Mouse (Mus musculus): ENCODE measurements around the gene D630003M21Rik.

DNA sequence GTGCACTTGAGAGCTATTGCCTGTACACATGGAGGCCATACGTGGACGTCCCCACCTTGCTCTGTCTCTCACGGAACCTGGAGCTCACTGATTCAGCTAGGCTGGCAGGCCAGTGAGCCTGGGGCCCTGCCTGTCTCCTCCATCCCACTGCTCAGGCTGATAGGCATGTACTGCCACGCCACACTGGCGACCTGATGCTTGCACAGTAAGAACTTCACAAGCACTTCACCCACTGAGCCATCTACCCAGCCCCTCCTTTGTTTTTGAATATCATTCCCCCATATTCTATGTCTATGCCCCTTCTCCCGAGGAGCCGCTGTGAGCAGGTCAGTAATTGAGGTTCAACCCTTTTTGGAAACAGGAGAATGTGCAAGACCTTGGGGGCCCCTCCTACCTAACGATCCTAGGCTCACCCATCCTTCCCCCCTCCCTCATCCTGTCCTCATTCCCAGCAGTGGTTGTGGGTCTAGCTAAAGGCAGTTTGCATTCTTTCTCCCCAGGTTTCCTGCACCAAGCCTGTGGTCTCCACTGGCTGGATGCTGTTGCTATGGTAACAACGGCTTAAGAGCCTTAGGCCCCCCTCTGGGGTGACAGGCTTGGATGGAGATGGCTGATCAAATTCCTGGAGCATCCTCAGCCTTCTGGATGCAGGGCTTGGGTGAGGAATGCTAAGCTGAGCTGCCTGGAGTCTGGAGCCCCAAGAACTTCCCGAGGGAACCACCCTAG, 35.2 kb downstream of the D630003M21Rik start:
- no peak for TF ChIP-seq CTCF (IDR thresholded peaks at IDR 0.05; ENCODE audit: extremely low read depth, insufficient read length, insufficient replicate concordance, low read depth, low read length)
- TF ChIP-seq POLR2A (IDR thresholded peaks at IDR 0.05; ENCODE audit: low read depth, low read length) = no peak

All from small intestine, adult 2 months (tissue).